Mouse (Mus musculus) midbrain, embryonic 11.5 days (tissue): Measurements from ENCODE around the gene Tmem88. TPM values are rescaled to one million over a fixed set of nuclear protein-coding genes. Genes with fewer than 3 reads are reported as not detected.
A peak's percentile ranks its signal among the peaks of the same experiment; 100 is the strongest.

Source experiments
- ATAC-seq: fragments of 200-750 bp; cut with Nextera tagmentation; 2 replicates; pipeline ENCODE4 v1.8.0; 2017; ENCODE audit warnings: moderate TSS enrichment, moderate library complexity; ENCODE audit not compliant: low FRiP score
- DNase-seq: peaks from one replicate; pipeline ENCODE4 v3.0.0; 2015; ENCODE audit warnings: low spot score; ENCODE audit errors: missing footprints
- H3K27ac ChIP-seq: fragments of 300-500 bp; sonication (generic); 2 replicates; pipeline ENCODE4 v1.5.1; 2014; ENCODE audit warnings: low read depth, low read length
- H3K27me3 ChIP-seq: fragments of 300-500 bp; sonication (generic); 2 replicates; pipeline ENCODE4 v1.6.1; 2014; ENCODE audit warnings: mild to moderate bottlenecking, low read length, moderate library complexity, mixed read lengths; ENCODE audit not compliant: control insufficient read depth, insufficient read depth
- H3K36me3 ChIP-seq: fragments of 300-500 bp; sonication (generic); 2 replicates; pipeline ENCODE4 v1.6.1; 2014; ENCODE audit warnings: mild to moderate bottlenecking, low read length, moderate library complexity, mixed read lengths; ENCODE audit not compliant: control insufficient read depth, insufficient read depth
- H3K4me1 ChIP-seq: fragments of 300-500 bp; sonication (generic); 2 replicates; pipeline ENCODE4 v1.6.1; 2014; ENCODE audit warnings: low read length; ENCODE audit not compliant: control insufficient read depth, insufficient read depth
- H3K4me2 ChIP-seq: fragments of 300-500 bp; sonication (generic); 2 replicates; pipeline ENCODE4 v1.6.1; 2014; ENCODE audit warnings: mild to moderate bottlenecking, moderate library complexity
- H3K4me3 ChIP-seq: fragments of 300-500 bp; sonication (generic); 2 replicates; pipeline ENCODE4 v1.5.1; 2014; ENCODE audit warnings: low read depth, low read length
- H3K9ac ChIP-seq: fragments of 300-500 bp; sonication (generic); 2 replicates; pipeline ENCODE4 v1.6.1; 2014; ENCODE audit warnings: low read length
- H3K9me3 ChIP-seq: fragments of 300-500 bp; sonication (generic); 2 replicates; pipeline ENCODE4 v1.6.1; 2016; ENCODE audit warnings: low read length; ENCODE audit not compliant: control insufficient read depth
- WGBS: fragments of 180-500 bp; shearing (Covaris S2); extraction: QIAGEN DNeasy Blood & Tissue Kit; methylation state at CpG from one replicate; pipeline ENCODE4 v1.1.7; 2014; 5-methylcytosine and 5-hydroxymethylcytosine counted together
- polyA plus RNA-seq: library from polyadenylated mRNA; unstranded; fragments of >200 nt; fragmentation: Nextera tagmentation; extraction: Ambion mirVana; gene quantifications from 2 replicates; pipeline ENCODE4 v1.2.1, GENCODE M21; 2014

Tmem88 gene
- polyA plus RNA-seq: 11.9 and 13.1 TPM in 2 replicates

DNA sequence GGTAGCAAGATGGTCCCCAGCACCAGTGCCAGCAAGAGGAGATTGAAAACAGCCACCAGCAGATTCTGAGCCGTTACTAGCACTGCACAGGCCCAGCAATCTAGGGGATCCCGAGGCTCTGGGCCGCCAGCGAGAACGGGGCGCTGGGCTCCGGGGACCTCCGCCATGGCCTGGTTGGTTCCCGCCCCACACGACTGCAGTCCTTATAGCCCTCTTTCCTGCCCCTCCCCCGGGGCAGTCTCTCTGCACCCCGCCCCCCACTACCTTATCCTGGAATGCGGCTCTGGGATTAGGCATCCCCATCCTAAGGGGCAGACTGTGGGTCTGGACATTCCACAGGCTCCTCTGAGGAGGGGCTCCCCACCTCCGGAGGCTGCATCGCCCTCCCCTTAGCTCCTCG, at the start of gene Tmem88:
TSS of gene Tmem88 (minus strand) at position 176 of the 400 bp plus-strand sequence.
- Histone ChIP-seq H3K9me3 (no peaks in the 10 kb centered on the region), H3K4me1 (peaks cover 43% of the 10 kb centered on the region), H3K27ac (no peak within 1 kb of the TSS), H3K27me3 (peaks cover 13% of the 10 kb centered on the region), H3K9ac (peak within 1 kb of the TSS; percentile 51), H3K4me2 (peak within 1 kb of the TSS; percentile 82), H3K4me3 (peak within 1 kb of the TSS; percentile 24), H3K36me3 (peaks cover 23% of the 10 kb centered on the region)
- ATAC-seq (no peak), DNase-seq (peak; percentile 92)
- WGBS: 1% methylated on average over 15 of the region's 16 CpGs

DNA sequence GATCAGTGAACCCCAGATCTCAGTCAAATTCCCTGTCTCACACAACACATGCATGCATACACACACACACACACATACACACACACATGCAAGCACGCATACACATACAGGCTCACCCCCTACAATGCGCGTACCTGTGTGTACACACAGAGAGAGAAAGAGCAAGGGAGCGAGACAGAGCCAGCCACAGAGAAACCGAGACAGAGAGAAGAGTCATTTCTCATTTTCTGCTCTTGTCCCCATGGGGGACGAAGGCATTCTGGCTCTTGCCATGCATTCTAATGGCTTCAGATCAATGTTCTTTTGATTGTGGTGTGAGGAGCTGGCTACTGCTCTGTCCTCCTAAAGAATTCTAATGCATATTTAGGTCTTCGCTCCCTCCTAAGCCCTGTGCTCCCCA, 49.3 kb upstream of the Tmem88 start:
- WGBS: 90% methylated on average over 7 of the region's 7 CpGs
- DNase-seq (no peak), ATAC-seq (no peak)
- no peak overlapping the region for H3K27ac ChIP-seq
- no peaks in the 10 kb centered on the region for H3K27me3 ChIP-seq
- H3K36me3 ChIP-seq: no peaks in the 10 kb centered on the region
- no peak overlapping the region for H3K9ac ChIP-seq
- H3K4me3 ChIP-seq: no peak overlapping the region
- no peaks in the 10 kb centered on the region for H3K9me3 ChIP-seq
- H3K4me1 ChIP-seq: peaks cover 2% of the 10 kb centered on the region
- no peak overlapping the region for H3K4me2 ChIP-seq

DNA sequence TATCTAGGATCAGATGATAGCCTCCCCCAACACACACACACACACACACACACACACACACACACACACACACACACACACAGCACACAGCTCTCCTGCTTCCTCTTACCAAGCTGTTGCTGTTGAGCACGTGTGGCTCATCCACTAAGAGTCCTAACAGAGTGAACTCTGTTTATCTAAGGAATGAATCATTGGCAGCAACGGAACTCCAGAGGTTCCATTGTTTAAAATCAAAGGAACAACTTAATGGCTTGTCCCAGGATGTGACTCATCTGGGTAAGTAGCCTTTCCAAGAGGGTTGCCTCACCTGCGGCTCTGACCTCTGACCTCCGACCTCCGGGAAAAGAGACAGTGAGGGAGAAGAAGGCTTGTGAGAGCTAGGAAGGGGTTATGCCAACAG, 45.3 kb upstream of the Tmem88 start:
- no peaks in the 10 kb centered on the region for H3K27me3 ChIP-seq
- DNase-seq: no peak
- WGBS: 61% methylated on average over 5 of the region's 5 CpGs
- no peak for ATAC-seq
- H3K4me3 ChIP-seq: no peak overlapping the region
- no peak overlapping the region for H3K9ac ChIP-seq
- H3K36me3 ChIP-seq: no peaks in the 10 kb centered on the region
- no peaks in the 10 kb centered on the region for H3K9me3 ChIP-seq
- no peaks in the 10 kb centered on the region for H3K4me1 ChIP-seq
- H3K27ac ChIP-seq: no peak overlapping the region
- no peak overlapping the region for H3K4me2 ChIP-seq

DNA sequence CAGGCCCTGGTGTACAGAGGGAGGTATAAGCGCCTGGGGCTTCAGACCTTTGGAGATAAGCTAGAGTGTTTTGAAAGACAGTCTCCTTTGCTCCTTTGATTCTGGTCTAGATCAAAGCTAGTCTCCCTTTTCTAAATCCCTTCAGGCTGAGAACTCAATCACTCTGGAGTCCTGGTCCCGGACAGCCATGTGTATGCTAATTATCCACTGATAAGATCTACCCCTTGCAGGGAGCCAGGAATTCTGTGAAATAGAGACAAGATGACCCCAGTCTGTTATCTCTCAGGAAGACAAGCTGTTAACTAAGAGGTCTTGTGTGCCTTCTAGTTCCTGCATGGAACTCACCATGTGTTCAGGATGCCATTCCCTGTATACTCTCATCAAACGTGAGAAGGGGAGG, 39.3 kb upstream of the Tmem88 start:
- Histone ChIP-seq H3K4me1 (no peaks in the 10 kb centered on the region), H3K9me3 (no peaks in the 10 kb centered on the region), H3K4me3 (no peak overlapping the region), H3K9ac (no peak overlapping the region), H3K27me3 (no peaks in the 10 kb centered on the region), H3K27ac (no peak overlapping the region), H3K36me3 (no peaks in the 10 kb centered on the region), H3K4me2 (no peak overlapping the region)
- ATAC-seq (no peak), DNase-seq (no peak)
- WGBS: 50% methylated on average over 3 of the region's 3 CpGs

GRCm38 (mm10) chr11:69433189-69433588, 35.2 kb upstream of the Tmem88 start:
- Histone ChIP-seq H3K4me3 (no peak overlapping the region), H3K27me3 (no peaks in the 10 kb centered on the region), H3K9ac (no peak overlapping the region), H3K27ac (no peak overlapping the region), H3K4me1 (no peaks in the 10 kb centered on the region), H3K9me3 (no peaks in the 10 kb centered on the region), H3K4me2 (no peak overlapping the region), H3K36me3 (no peaks in the 10 kb centered on the region)
- ATAC-seq: no peak
- 67% methylated on average over 6 of the region's 6 CpGs for WGBS
- no peak for DNase-seq

- no peaks in the 10 kb centered on the region for H3K4me1 ChIP-seq
- no peak for ATAC-seq
- no peaks in the 10 kb centered on the region for H3K36me3 ChIP-seq
- H3K9ac ChIP-seq: no peak overlapping the region
- DNase-seq: no peak
- no peaks in the 10 kb centered on the region for H3K27me3 ChIP-seq
- no peaks in the 10 kb centered on the region for H3K9me3 ChIP-seq
- whole genome bisulfite sequencing: 76% methylated on average over 11 of the region's 11 CpGs
- no peak overlapping the region for H3K4me2 ChIP-seq
- no peak overlapping the region for H3K27ac ChIP-seq
- H3K4me3 ChIP-seq: no peak overlapping the region
These were observed 34.6 kb upstream of the Tmem88 start for GRCm38 (mm10) chr11:69432640-69432982.

GRCm38 (mm10) chr11:69431829-69432639, 34.0 kb upstream of the Tmem88 start:
- Histone ChIP-seq H3K27me3 (no peaks in the 10 kb centered on the region), H3K9ac (no peak overlapping the region), H3K4me2 (no peak overlapping the region), H3K4me3 (no peak overlapping the region), H3K27ac (no peak overlapping the region), H3K9me3 (no peaks in the 10 kb centered on the region), H3K36me3 (no peaks in the 10 kb centered on the region), H3K4me1 (no peaks in the 10 kb centered on the region)
- peak; percentile 91 for DNase-seq
- 34% methylated on average over 11 of the region's 11 CpGs for WGBS
- peak; percentile 65; the same call in 1 of the 2 replicates for ATAC-seq

- no peaks in the 10 kb centered on the region for H3K9me3 ChIP-seq
- DNase-seq (no peak), ATAC-seq (no peak)
- H3K4me2 ChIP-seq: no peak overlapping the region
- no peaks in the 10 kb centered on the region for H3K36me3 ChIP-seq
- no peak overlapping the region for H3K9ac ChIP-seq
- H3K4me3 ChIP-seq: no peak overlapping the region
- H3K27ac ChIP-seq: no peak overlapping the region
- H3K27me3 ChIP-seq: no peaks in the 10 kb centered on the region
- H3K4me1 ChIP-seq: no peaks in the 10 kb centered on the region
- 89% methylated on average over 15 of the region's 15 CpGs for WGBS
These were observed 32.6 kb upstream of the Tmem88 start for GRCm38 (mm10) chr11:69430631-69431030.

DNA sequence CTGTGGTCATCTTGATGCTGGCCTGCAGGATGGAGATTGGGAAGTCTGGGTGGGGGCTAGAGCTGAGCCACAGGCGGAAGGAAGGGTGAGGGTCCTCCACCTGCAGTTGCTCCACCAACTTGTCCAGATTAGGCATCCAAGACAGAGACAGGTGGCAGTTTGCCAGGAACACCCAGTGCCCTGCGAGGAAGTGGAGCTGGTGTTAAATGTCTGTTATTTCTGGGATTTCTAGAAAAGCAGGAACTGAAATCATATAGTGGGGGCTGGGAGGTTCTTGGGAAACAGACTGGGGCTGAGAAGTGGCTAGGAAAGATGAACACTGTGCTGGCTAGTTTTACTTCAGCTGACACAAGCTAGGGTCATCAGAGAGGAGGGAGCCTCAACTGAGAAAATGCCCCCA, 31.3 kb upstream of the Tmem88 start:
- Histone ChIP-seq H3K9ac (no peak overlapping the region), H3K27ac (no peak overlapping the region), H3K9me3 (no peaks in the 10 kb centered on the region), H3K4me2 (no peak overlapping the region), H3K36me3 (no peaks in the 10 kb centered on the region), H3K27me3 (no peaks in the 10 kb centered on the region), H3K4me1 (no peaks in the 10 kb centered on the region), H3K4me3 (no peak overlapping the region)
- no peak for ATAC-seq
- WGBS: 75% methylated on average over 2 of the region's 2 CpGs
- no peak for DNase-seq
